Mouse (Mus musculus): ENCODE measurements around the gene Pars2. TPM values are rescaled to one million over a fixed set of nuclear protein-coding genes. Genes with fewer than 3 reads are reported as not detected.

Pars2 gene
- 12.8 and 13.8 TPM in 2 replicates for polyA plus RNA-seq (2015; fragmentation: Nextera tagmentation; extraction: Ambion mirVana)

DNA sequence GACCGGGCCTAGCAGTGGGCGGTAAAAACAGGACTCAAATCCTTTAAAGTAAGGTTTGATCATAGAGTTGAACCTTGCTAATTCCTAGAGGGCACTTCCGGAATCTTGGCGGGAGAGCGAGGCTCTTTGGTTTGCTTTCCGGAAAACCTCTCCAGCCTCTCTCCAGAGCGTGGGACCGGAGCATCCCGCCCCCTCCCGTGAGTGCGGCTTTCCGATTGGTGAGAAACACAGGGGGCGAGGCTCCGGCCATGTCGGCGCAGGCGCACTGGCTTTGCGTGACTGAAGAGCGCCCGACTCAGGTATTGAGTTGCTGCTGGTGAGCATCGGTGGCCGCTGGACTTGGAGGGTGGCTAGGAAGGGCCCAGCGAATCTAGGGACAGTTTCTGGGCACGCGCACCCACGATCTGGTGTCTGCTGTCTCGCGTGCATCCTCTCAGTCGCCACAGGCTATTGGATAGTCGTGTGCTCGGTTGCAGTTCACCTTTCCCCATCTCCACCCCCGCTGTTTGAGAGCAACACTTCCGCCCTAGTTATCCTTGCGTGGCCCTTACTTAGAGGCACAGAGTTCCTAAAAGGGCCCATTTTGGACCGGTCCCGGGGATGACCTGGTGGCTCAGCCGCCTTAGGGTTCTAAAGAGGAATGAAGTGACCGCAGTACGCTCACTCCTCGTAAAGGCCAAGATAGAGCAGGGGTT lies at the start of gene Pars2:
Gene Pars2 (plus strand): TSS at position 237 of the 695 bp plus-strand sequence.
- peak within 1 kb of the TSS; percentile 62 for H3K4me3 ChIP-seq (replicated peaks; ENCODE audit: low read length)
- peak within 1 kb of the TSS; percentile 31; the same call in 1 of the 2 replicates for H3K27ac ChIP-seq (ENCODE audit: low read length)
- H3K9me3 ChIP-seq (replicated peaks; ENCODE audit: control insufficient read depth, low read length) = no peaks in the 10 kb centered on the region
- H3K27me3 ChIP-seq (ENCODE audit: control insufficient read depth, insufficient read depth, low read length) = no peaks in the 10 kb centered on the region
- 2% methylated on average over 40 of the region's 40 CpGs for WGBS
- peak within 1 kb of the TSS; percentile 66 for H3K4me2 ChIP-seq (ENCODE audit: low read depth, low read length)
- no peaks in the 10 kb centered on the region; the same call in 1 of the 2 replicates for H3K36me3 ChIP-seq (ENCODE audit: control insufficient read depth, insufficient read depth, low read length)
- peak within 1 kb of the TSS; percentile 75 for H3K9ac ChIP-seq (ENCODE audit: low read length)
- peaks cover 7% of the 10 kb centered on the region; the same call in 1 of the 2 replicates for H3K4me1 ChIP-seq (ENCODE audit: control insufficient read depth, insufficient read depth, low read length)
- ATAC-seq (ENCODE audit: insufficient read depth, low FRiP score) = peak; percentile 98

GRCm38 (mm10) chr4:106606639-106607554 lies 44.0 kb upstream of the Pars2 start:
- Histone ChIP-seq H3K4me3 (replicated peaks; ENCODE audit: low read length) (peak overlapping the region; percentile 14; the same call in 1 of the 2 replicates), H3K27ac (ENCODE audit: low read length) (no peak overlapping the region), H3K9ac (ENCODE audit: low read length) (peak overlapping the region; percentile 43; the same call in 1 of the 2 replicates), H3K4me2 (ENCODE audit: low read depth, low read length) (peak overlapping the region; percentile 35), H3K4me1 (ENCODE audit: control insufficient read depth, insufficient read depth, low read length) (no peaks in the 10 kb centered on the region), H3K9me3 (replicated peaks; ENCODE audit: control insufficient read depth, low read length) (0 out of 2 replicates have a peak, but pooled peaks cover 4% of the 10 kb centered on the region), H3K36me3 (ENCODE audit: control insufficient read depth, insufficient read depth, low read length) (no peaks in the 10 kb centered on the region), H3K27me3 (ENCODE audit: control insufficient read depth, insufficient read depth, low read length) (no peaks in the 10 kb centered on the region)
- WGBS = 41% methylated on average over 18 of the region's 18 CpGs
- ATAC-seq (ENCODE audit: insufficient read depth, low FRiP score) = peak; percentile 80

DNA sequence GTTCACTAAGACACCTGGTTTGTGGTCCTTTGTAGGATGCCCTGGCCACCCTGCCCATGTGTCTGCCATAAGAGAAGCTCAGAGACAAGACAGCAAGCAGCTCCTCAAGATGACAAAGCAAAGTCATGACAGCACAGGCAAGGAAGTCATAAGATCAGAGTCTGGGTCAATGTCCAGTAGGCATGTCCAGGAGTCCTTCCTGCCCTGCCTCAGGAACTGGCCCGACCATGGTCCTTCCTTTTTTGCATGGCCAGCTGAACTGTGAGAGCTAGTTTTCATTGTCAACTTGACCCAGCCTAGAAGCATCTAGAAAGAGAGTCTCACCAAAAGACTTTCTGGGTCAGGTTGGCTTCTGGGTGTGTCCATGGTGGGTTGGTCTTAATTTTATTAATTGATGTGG lies 43.0 kb upstream of the Pars2 start:
- H3K27ac ChIP-seq (ENCODE audit: low read length) = no peak overlapping the region
- no peaks in the 10 kb centered on the region for H3K36me3 ChIP-seq (ENCODE audit: control insufficient read depth, insufficient read depth, low read length)
- 90% methylated on average over 1 of the region's 1 CpGs for WGBS
- H3K4me2 ChIP-seq (ENCODE audit: low read depth, low read length) = no peak overlapping the region
- H3K27me3 ChIP-seq (ENCODE audit: control insufficient read depth, insufficient read depth, low read length) = no peaks in the 10 kb centered on the region
- 0 out of 2 replicates have a peak, but pooled peaks cover 4% of the 10 kb centered on the region for H3K9me3 ChIP-seq (replicated peaks; ENCODE audit: control insufficient read depth, low read length)
- no peak overlapping the region for H3K9ac ChIP-seq (ENCODE audit: low read length)
- H3K4me3 ChIP-seq (replicated peaks; ENCODE audit: low read length) = no peak overlapping the region
- H3K4me1 ChIP-seq (ENCODE audit: control insufficient read depth, insufficient read depth, low read length) = no peaks in the 10 kb centered on the region
- no peak for ATAC-seq (ENCODE audit: insufficient read depth, low FRiP score)

DNA sequence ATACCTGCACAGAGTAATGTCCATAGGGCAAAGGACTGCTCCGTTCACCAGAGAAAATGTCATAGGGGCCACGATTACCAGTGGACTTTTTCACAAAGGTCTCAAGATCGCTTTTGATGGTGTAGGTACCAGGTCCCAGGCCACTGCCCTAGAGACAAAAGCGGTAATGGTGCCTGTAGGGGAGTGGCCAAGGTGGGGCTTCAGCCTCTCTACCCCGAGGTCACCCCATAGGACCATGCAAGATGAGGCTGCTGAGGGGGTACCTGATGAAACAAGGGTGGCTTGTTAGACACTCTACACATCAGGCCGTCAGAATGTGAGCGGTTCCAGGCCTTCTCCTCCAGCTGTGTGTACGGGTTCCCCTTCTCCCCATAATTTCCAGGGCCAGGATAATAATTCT lies 37.8 kb upstream of the Pars2 start:
- no peak overlapping the region for H3K4me3 ChIP-seq (replicated peaks; ENCODE audit: low read length)
- no peak overlapping the region for H3K9ac ChIP-seq (ENCODE audit: low read length)
- ATAC-seq (ENCODE audit: insufficient read depth, low FRiP score) = no peak
- H3K27ac ChIP-seq (ENCODE audit: low read length) = no peak overlapping the region
- no peaks in the 10 kb centered on the region for H3K36me3 ChIP-seq (ENCODE audit: control insufficient read depth, insufficient read depth, low read length)
- H3K4me1 ChIP-seq (ENCODE audit: control insufficient read depth, insufficient read depth, low read length) = peaks cover 4% of the 10 kb centered on the region; the same call in 1 of the 2 replicates
- H3K4me2 ChIP-seq (ENCODE audit: low read depth, low read length) = no peak overlapping the region
- WGBS = 73% methylated on average over 8 of the region's 8 CpGs
- H3K27me3 ChIP-seq (ENCODE audit: control insufficient read depth, insufficient read depth, low read length) = no peaks in the 10 kb centered on the region
- 0 out of 2 replicates have a peak, but pooled peaks cover 4% of the 10 kb centered on the region for H3K9me3 ChIP-seq (replicated peaks; ENCODE audit: control insufficient read depth, low read length)

GRCm38 (mm10) chr4:106613560-106613959 lies 37.3 kb upstream of the Pars2 start:
- Histone ChIP-seq H3K4me2 (ENCODE audit: low read depth, low read length) (no peak overlapping the region), H3K27ac (ENCODE audit: low read length) (no peak overlapping the region), H3K4me1 (ENCODE audit: control insufficient read depth, insufficient read depth, low read length) (peaks cover 4% of the 10 kb centered on the region; the same call in 1 of the 2 replicates), H3K27me3 (ENCODE audit: control insufficient read depth, insufficient read depth, low read length) (no peaks in the 10 kb centered on the region), H3K4me3 (replicated peaks; ENCODE audit: low read length) (no peak overlapping the region), H3K36me3 (ENCODE audit: control insufficient read depth, insufficient read depth, low read length) (no peaks in the 10 kb centered on the region), H3K9ac (ENCODE audit: low read length) (no peak overlapping the region), H3K9me3 (replicated peaks; ENCODE audit: control insufficient read depth, low read length) (no peaks in the 10 kb centered on the region)
- ATAC-seq (ENCODE audit: insufficient read depth, low FRiP score) = no peak
- 56% methylated on average over 3 of the region's 3 CpGs for WGBS

- Histone ChIP-seq H3K4me2 (ENCODE audit: low read depth, low read length) (no peak overlapping the region), H3K9ac (ENCODE audit: low read length) (no peak overlapping the region)
- peak; percentile 37; the same call in 1 of the 2 replicates for ATAC-seq (ENCODE audit: insufficient read depth, low FRiP score)
These were observed 36.6 kb upstream of the Pars2 start for GRCm38 (mm10) chr4:106614180-106614797.

GRCm38 (mm10) chr4:106614881-106615280 lies 36.0 kb upstream of the Pars2 start:
- Histone ChIP-seq H3K9me3 (replicated peaks; ENCODE audit: control insufficient read depth, low read length) (no peaks in the 10 kb centered on the region), H3K4me1 (ENCODE audit: control insufficient read depth, insufficient read depth, low read length) (peaks cover 4% of the 10 kb centered on the region; the same call in 1 of the 2 replicates), H3K4me3 (replicated peaks; ENCODE audit: low read length) (no peak overlapping the region), H3K9ac (ENCODE audit: low read length) (no peak overlapping the region), H3K27me3 (ENCODE audit: control insufficient read depth, insufficient read depth, low read length) (no peaks in the 10 kb centered on the region), H3K36me3 (ENCODE audit: control insufficient read depth, insufficient read depth, low read length) (no peaks in the 10 kb centered on the region), H3K4me2 (ENCODE audit: low read depth, low read length) (no peak overlapping the region), H3K27ac (ENCODE audit: low read length) (no peak overlapping the region)
- WGBS = 82% methylated on average over 9 of the region's 9 CpGs
- ATAC-seq (ENCODE audit: insufficient read depth, low FRiP score) = no peak

More at GRCm38 (mm10) chr4:106614180-106614797, 36.6 kb upstream of the Pars2 start:
- no peaks in the 10 kb centered on the region for H3K9me3 ChIP-seq (replicated peaks; ENCODE audit: control insufficient read depth, low read length)
- no peak overlapping the region for H3K4me3 ChIP-seq (replicated peaks; ENCODE audit: low read length)
- H3K36me3 ChIP-seq (ENCODE audit: control insufficient read depth, insufficient read depth, low read length) = no peaks in the 10 kb centered on the region
- no peaks in the 10 kb centered on the region for H3K27me3 ChIP-seq (ENCODE audit: control insufficient read depth, insufficient read depth, low read length)
- WGBS = 42% methylated on average over 7 of the region's 7 CpGs
- no peak overlapping the region for H3K27ac ChIP-seq (ENCODE audit: low read length)
- H3K4me1 ChIP-seq (ENCODE audit: control insufficient read depth, insufficient read depth, low read length) = peaks cover 4% of the 10 kb centered on the region; the same call in 1 of the 2 replicates

DNA sequence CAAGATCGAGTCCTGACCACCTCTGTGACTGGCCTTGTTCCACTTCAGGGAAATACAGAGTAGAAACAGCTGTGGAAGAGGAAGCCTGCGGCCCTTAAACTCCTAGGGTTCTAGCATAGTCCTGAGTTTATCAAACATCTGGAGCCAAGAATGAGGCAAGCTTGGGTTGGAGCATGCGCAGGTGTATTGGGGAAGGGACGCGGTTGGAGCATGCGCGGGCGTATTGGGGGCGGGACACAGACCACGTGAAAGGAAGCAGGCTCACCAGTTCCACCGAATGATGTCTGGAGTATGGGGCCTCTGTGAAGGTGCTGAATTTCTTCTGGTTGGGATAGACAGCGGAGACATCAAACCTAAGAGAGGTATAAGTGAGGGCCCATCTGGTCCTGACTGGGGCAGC lies 35.2 kb upstream of the Pars2 start:
- ATAC-seq (ENCODE audit: insufficient read depth, low FRiP score) = no peak
- no peaks in the 10 kb centered on the region for H3K9me3 ChIP-seq (replicated peaks; ENCODE audit: control insufficient read depth, low read length)
- WGBS = 72% methylated on average over 12 of the region's 12 CpGs
- H3K9ac ChIP-seq (ENCODE audit: low read length) = no peak overlapping the region
- no peaks in the 10 kb centered on the region for H3K27me3 ChIP-seq (ENCODE audit: control insufficient read depth, insufficient read depth, low read length)
- no peak overlapping the region for H3K27ac ChIP-seq (ENCODE audit: low read length)
- no peak overlapping the region for H3K4me2 ChIP-seq (ENCODE audit: low read depth, low read length)
- no peaks in the 10 kb centered on the region for H3K36me3 ChIP-seq (ENCODE audit: control insufficient read depth, insufficient read depth, low read length)
- H3K4me1 ChIP-seq (ENCODE audit: control insufficient read depth, insufficient read depth, low read length) = peaks cover 4% of the 10 kb centered on the region; the same call in 1 of the 2 replicates
- H3K4me3 ChIP-seq (replicated peaks; ENCODE audit: low read length) = no peak overlapping the region

Measured in stomach, embryonic 16.5 days (tissue).